In the genomic region with DNA sequence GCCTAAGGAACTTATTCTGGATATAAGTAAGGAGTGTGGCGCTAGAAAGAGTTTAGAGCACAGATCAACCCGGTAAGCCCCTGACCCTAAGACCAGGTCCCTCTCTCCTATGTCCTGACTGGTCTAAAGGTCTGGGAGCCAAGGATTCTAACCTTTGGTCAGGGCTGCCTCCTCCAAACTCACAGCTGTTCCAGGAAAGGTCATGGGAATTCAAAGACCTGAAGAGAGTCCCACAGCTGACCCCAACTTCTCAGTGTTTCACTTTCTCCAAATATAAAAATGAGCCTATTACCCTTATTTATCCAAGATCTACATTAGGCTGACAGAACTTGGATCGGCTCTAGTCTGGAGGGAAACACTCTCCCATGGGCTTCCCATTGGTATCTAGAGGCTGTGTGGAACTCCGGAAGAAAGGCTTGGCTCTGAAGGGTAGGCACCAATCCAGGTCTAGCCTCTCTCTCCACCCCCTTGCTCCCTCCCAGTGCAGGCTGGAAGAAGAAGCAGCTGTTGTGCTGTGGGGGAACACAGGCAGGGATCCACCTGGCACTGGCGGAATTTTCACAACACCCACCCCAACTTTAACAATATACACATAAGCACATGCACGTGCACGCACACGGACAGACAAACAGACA, we compare ENCODE assay signal across 9 mouse cellular contexts. TPM values are rescaled to one million over a fixed set of nuclear protein-coding genes. Genes with fewer than 3 reads are reported as not detected.
DNase-seq lines count a peak whose midpoint lies in the region; ATAC-seq lines count a peak whose summit lies in the region.
"Had no signal": no experiment of that assay in that cellular context is flagged by ENCODE, and none has a peak within 500 bp of the region (broad histone marks: within the 10 kb centered on the region; RNA-seq: fewer than 3 reads in every experiment).

No protein-coding gene starts in this region.

- DNase-seq in gastrocnemius, postnatal 25 days, result peak; percentile 85
- peak; percentile 70 to 74 for DNase-seq in kidney, adult 8-10 months
- DNase-seq in lung, adult 18-20 months, result peak; percentile 69 to 74

- H3K27me3 ChIP-seq in megakaryocyte, embryonic 14.5 days (replicated peaks), result peaks cover 20% of the 10 kb centered on the region
- no peaks in the 10 kb centered on the region for H3K27me3 ChIP-seq in stomach, embryonic 16.5 days (ENCODE audit: control insufficient read depth, insufficient read depth, low read length)
- no peaks in the 10 kb centered on the region for H3K27me3 ChIP-seq in midbrain, embryonic 16.5 days (ENCODE audit: control insufficient read depth, insufficient read depth, low read depth, low read length)

- H3K4me3 ChIP-seq in megakaryocyte, embryonic 14.5 days (replicated peaks), result peak overlapping the region; percentile 62
- no peak overlapping the region for H3K4me3 ChIP-seq in stomach, embryonic 16.5 days (replicated peaks; ENCODE audit: low read length)
- H3K4me3 ChIP-seq in midbrain, embryonic 16.5 days (ENCODE audit: low read depth, low read length), result no peak overlapping the region

- H3K36me3 ChIP-seq in megakaryocyte, embryonic 14.5 days (replicated peaks; ENCODE audit: low read length), result no peaks in the 10 kb centered on the region
- H3K36me3 ChIP-seq in stomach, embryonic 16.5 days (ENCODE audit: control insufficient read depth, insufficient read depth, low read length), result no peaks in the 10 kb centered on the region
- no peaks in the 10 kb centered on the region for H3K36me3 ChIP-seq in midbrain, embryonic 16.5 days (ENCODE audit: control insufficient read depth, insufficient read depth, low read length)

- peak overlapping the region; percentile 70 for H3K27ac ChIP-seq in stomach, embryonic 16.5 days (ENCODE audit: low read length)
- no peak overlapping the region for H3K27ac ChIP-seq in midbrain, embryonic 16.5 days (ENCODE audit: low read length)

- H3K9ac ChIP-seq in stomach, embryonic 16.5 days (ENCODE audit: low read length), result peak overlapping the region; percentile 50
- no peak overlapping the region for H3K9ac ChIP-seq in midbrain, embryonic 16.5 days (ENCODE audit: low read depth, low read length)

- ATAC-seq in megakaryocyte, adult 5-6 weeks (ENCODE audit: poor library complexity, severe bottlenecking), result no peak
- peak; percentile 81 for ATAC-seq in stomach, embryonic 16.5 days (ENCODE audit: insufficient read depth, low FRiP score)
- no peak for ATAC-seq in midbrain, embryonic 16.5 days

- peak overlapping the region; percentile 36 for H3K4me2 ChIP-seq in stomach, embryonic 16.5 days (ENCODE audit: low read depth, low read length)
- no peak overlapping the region for H3K4me2 ChIP-seq in midbrain, embryonic 16.5 days (ENCODE audit: low read length)

- WGBS in stomach, embryonic 16.5 days, result 48% methylated on average over 8 of the region's 8 CpGs
- WGBS in midbrain, embryonic 16.5 days, result 75% methylated on average over 8 of the region's 8 CpGs

- peaks cover 14% of the 10 kb centered on the region for H3K4me1 ChIP-seq in megakaryocyte, embryonic 14.5 days
- peaks cover 24% of the 10 kb centered on the region for H3K4me1 ChIP-seq in stomach, embryonic 16.5 days (ENCODE audit: control insufficient read depth, insufficient read depth, low read length)
- no peaks in the 10 kb centered on the region for H3K4me1 ChIP-seq in midbrain, embryonic 16.5 days (ENCODE audit: control insufficient read depth, insufficient read depth, low read length)

- peaks cover 5% of the 10 kb centered on the region; the same call in 1 of the 2 replicates for H3K9me3 ChIP-seq in megakaryocyte, embryonic 14.5 days
- H3K9me3 ChIP-seq in stomach, embryonic 16.5 days (replicated peaks; ENCODE audit: control insufficient read depth, low read length), result no peaks in the 10 kb centered on the region
- no peaks in the 10 kb centered on the region for H3K9me3 ChIP-seq in midbrain, embryonic 16.5 days (replicated peaks; ENCODE audit: control insufficient read depth, low read length, poor library complexity, severe bottlenecking)

RNA-seq across cellular contexts. Expression of gene Rnase13, which starts 6.9 kb away (rescaled TPM):
- not detected in 2 replicates for polyA plus RNA-seq in megakaryocyte, embryonic 14.5 days (2012; ENCODE audit: insufficient read depth, low replicate concordance)
- not detected in 2 replicates for total RNA-seq in megakaryocyte, adult 5-6 weeks (2015)
- not detected in 2 replicates for total RNA-seq in megakaryocyte, adult 5-6 weeks (2017)
- not detected for total RNA-seq in gastrocnemius, postnatal 25 days (2021)
- polyA plus RNA-seq in stomach, embryonic 16.5 days (2015; fragmentation: Nextera tagmentation; extraction: Ambion mirVana), result not detected in 2 replicates
- polyA plus RNA-seq in midbrain, embryonic 16.5 days (2015; fragmentation: Nextera tagmentation; extraction: Ambion mirVana), result not detected in 2 replicates
- polyA plus RNA-seq: large intestine, adult 2 months; spleen, adult 2 months had no signal

RNA-seq across cellular contexts. Expression of gene Tppp2, which starts 11.2 kb away (rescaled TPM):
- polyA plus RNA-seq in megakaryocyte, embryonic 14.5 days (2012; ENCODE audit: insufficient read depth, low replicate concordance), result not detected in 2 replicates
- total RNA-seq in megakaryocyte, adult 5-6 weeks (2015), result not detected in 2 replicates
- total RNA-seq in megakaryocyte, adult 5-6 weeks (2017), result not detected in 2 replicates
- 1 to 10 TPM in 1 of 2 experiments, under 1 TPM in 1; 0.62 to 1.1 TPM for total RNA-seq in gastrocnemius, postnatal 25 days (2021)
- not detected in 2 replicates for polyA plus RNA-seq in stomach, embryonic 16.5 days (2015; fragmentation: Nextera tagmentation; extraction: Ambion mirVana)
- not detected in 2 replicates for polyA plus RNA-seq in midbrain, embryonic 16.5 days (2015; fragmentation: Nextera tagmentation; extraction: Ambion mirVana)
- polyA plus RNA-seq: large intestine, adult 2 months; spleen, adult 2 months had no signal

RNA-seq across cellular contexts. Expression of gene Ndrg2, which starts 15.5 kb away (rescaled TPM):
- polyA plus RNA-seq in megakaryocyte, embryonic 14.5 days (2012; ENCODE audit: insufficient read depth, low replicate concordance), result 0.44 TPM in 1 of 2 replicates, not detected in the other
- total RNA-seq in megakaryocyte, adult 5-6 weeks (2015), result 0.36 and 1.5 TPM in 2 replicates
- not detected in 2 replicates for total RNA-seq in megakaryocyte, adult 5-6 weeks (2017)
- 1,000 to 10,000 TPM; 1,373 to 1,538 TPM for total RNA-seq in gastrocnemius, postnatal 25 days (2021)
- polyA plus RNA-seq in stomach, embryonic 16.5 days (2015; fragmentation: Nextera tagmentation; extraction: Ambion mirVana), result 125 and 143 TPM in 2 replicates
- 196 and 269 TPM in 2 replicates for polyA plus RNA-seq in midbrain, embryonic 16.5 days (2015; fragmentation: Nextera tagmentation; extraction: Ambion mirVana)

RNA-seq across cellular contexts. Expression of gene Slc39a2, which starts 36.7 kb away (rescaled TPM):
- polyA plus RNA-seq in megakaryocyte, embryonic 14.5 days (2012; ENCODE audit: insufficient read depth, low replicate concordance), result 0.89 TPM in 1 of 2 replicates, not detected in the other
- total RNA-seq in megakaryocyte, adult 5-6 weeks (2015), result 0.07 TPM in 1 of 2 replicates, not detected in the other
- total RNA-seq in megakaryocyte, adult 5-6 weeks (2017), result 0.18 and 0.20 TPM in 2 replicates
- under 1 TPM; 0.46 to 0.54 TPM for total RNA-seq in gastrocnemius, postnatal 25 days (2021)
- 0.89 and 0.98 TPM in 2 replicates for polyA plus RNA-seq in stomach, embryonic 16.5 days (2015; fragmentation: Nextera tagmentation; extraction: Ambion mirVana)
- polyA plus RNA-seq in midbrain, embryonic 16.5 days (2015; fragmentation: Nextera tagmentation; extraction: Ambion mirVana), result 2.2 and 3.1 TPM in 2 replicates

RNA-seq across cellular contexts. Expression of gene Mettl17, which starts 44.8 kb away (rescaled TPM):
- polyA plus RNA-seq in megakaryocyte, embryonic 14.5 days (2012; ENCODE audit: insufficient read depth, low replicate concordance), result 4.8 and 6.2 TPM in 2 replicates
- 6.2 and 11.7 TPM in 2 replicates for total RNA-seq in megakaryocyte, adult 5-6 weeks (2015)
- total RNA-seq in megakaryocyte, adult 5-6 weeks (2017), result 6.3 and 11.1 TPM in 2 replicates
- total RNA-seq in gastrocnemius, postnatal 25 days (2021), result 10 to 100 TPM in 1 of 2 experiments, 1 to 10 TPM in 1; 9.3 to 15.8 TPM
- 49.7 and 57.7 TPM in 2 replicates for polyA plus RNA-seq in stomach, embryonic 16.5 days (2015; fragmentation: Nextera tagmentation; extraction: Ambion mirVana)
- polyA plus RNA-seq in midbrain, embryonic 16.5 days (2015; fragmentation: Nextera tagmentation; extraction: Ambion mirVana), result 86.5 and 92.0 TPM in 2 replicates

Comparison
In these comparisons a context has a peak if more than half of its experiments do, and no peak if none do; other contexts are left out.
1. RNA of gene Ndrg2, which starts 15.5 kb away (polyA plus RNA-seq): 196 to 269 TPM in midbrain, embryonic 16.5 days and 125 to 143 TPM in stomach, embryonic 16.5 days; 0.44 TPM in megakaryocyte, embryonic 14.5 days; every median in the first group is over 10 times any median in the second.
2. Peak in every context shown above with its lines, with median percentiles within 50 percentile points of each other: DNase-seq.